7 mouse cellular contexts compared by ENCODE assay signal in genomic region chr2:167924803-167925604, GRCm38 (mm10). TPM values are rescaled to one million over a fixed set of nuclear protein-coding genes. Genes with fewer than 3 reads are reported as not detected.
A peak's percentile ranks its signal among the peaks of the same experiment; 100 is the strongest.
DNase-seq lines count a peak whose midpoint lies in the region; ATAC-seq lines count a peak whose summit lies in the region.

No protein-coding gene starts in this region.

- H3K27me3 ChIP-seq in embryonic facial prominence, embryonic 13.5 days: no peaks in the 10 kb centered on the region
- H3K27me3 ChIP-seq in midbrain, embryonic 11.5 days (ENCODE audit: control insufficient read depth, insufficient read depth, low read length): no peaks in the 10 kb centered on the region

- H3K36me3 ChIP-seq in embryonic facial prominence, embryonic 13.5 days: no peaks in the 10 kb centered on the region
- no peaks in the 10 kb centered on the region for H3K36me3 ChIP-seq in midbrain, embryonic 11.5 days (ENCODE audit: control insufficient read depth, insufficient read depth, low read length)

- peak overlapping the region; percentile 90 for H3K27ac ChIP-seq in embryonic facial prominence, embryonic 13.5 days
- H3K27ac ChIP-seq in midbrain, embryonic 11.5 days (ENCODE audit: low read depth, low read length): no peak overlapping the region

- DNase-seq in adrenal gland, postnatal 36 days: peak; percentile 85 to 92
- DNase-seq in heart, adult 11 months: peak; percentile 99
- DNase-seq in kidney, adult 11 months: peak; percentile 88
- DNase-seq in left cerebral cortex, postnatal 4 days: peak; percentile 67
- DNase-seq in midbrain, embryonic 11.5 days (ENCODE audit: low spot score, missing footprints): peak; percentile 98
- peak; percentile 80 for DNase-seq in right cerebral cortex, postnatal 4 days

- H3K9me3 ChIP-seq in embryonic facial prominence, embryonic 13.5 days: no peaks in the 10 kb centered on the region
- no peaks in the 10 kb centered on the region for H3K9me3 ChIP-seq in midbrain, embryonic 11.5 days (ENCODE audit: control insufficient read depth, low read length)

- H3K4me3 ChIP-seq in embryonic facial prominence, embryonic 13.5 days: peak overlapping the region; percentile 47
- peak overlapping the region; percentile 35 for H3K4me3 ChIP-seq in midbrain, embryonic 11.5 days (ENCODE audit: low read depth, low read length)

- 3% methylated on average over 29 of the region's 29 CpGs for WGBS in embryonic facial prominence, embryonic 13.5 days
- WGBS in midbrain, embryonic 11.5 days: 5% methylated on average over 29 of the region's 29 CpGs

- H3K9ac ChIP-seq in embryonic facial prominence, embryonic 13.5 days: peak overlapping the region; percentile 72
- H3K9ac ChIP-seq in midbrain, embryonic 11.5 days (ENCODE audit: low read length): peak overlapping the region; percentile 60

- intact Hi-C loops in left cerebral cortex, postnatal 4 days (cut with DNase I): no loop called here

- peak overlapping the region; percentile 86 for H3K4me2 ChIP-seq in embryonic facial prominence, embryonic 13.5 days
- peak overlapping the region; percentile 76 for H3K4me2 ChIP-seq in midbrain, embryonic 11.5 days

- H3K4me1 ChIP-seq in embryonic facial prominence, embryonic 13.5 days: no peaks in the 10 kb centered on the region
- H3K4me1 ChIP-seq in midbrain, embryonic 11.5 days (ENCODE audit: control insufficient read depth, insufficient read depth, low read length): peaks cover 4% of the 10 kb centered on the region; the same call in 1 of the 2 replicates

- peak; percentile 53; the same call in 1 of the 2 replicates for ATAC-seq in embryonic facial prominence, embryonic 13.5 days (ENCODE audit: insufficient number of reproducible peaks, insufficient read depth, low FRiP score, low TSS enrichment, low read depth)
- peak; percentile 68 for ATAC-seq in midbrain, embryonic 11.5 days (ENCODE audit: low FRiP score)

RNA-seq across cellular contexts. Expression of gene Ptpn1, which starts 6.9 kb away (rescaled TPM):
- total RNA-seq in adrenal gland, postnatal 36 days (2021): 10 to 100 TPM; 57.2 to 65.2 TPM
- 54.1 and 66.3 TPM in 2 replicates for polyA plus RNA-seq in embryonic facial prominence, embryonic 13.5 days (2015; fragmentation: Nextera tagmentation; extraction: Ambion mirVana)
- total RNA-seq in left cerebral cortex, postnatal 4 days (2021): 10 to 100 TPM; 66.8 to 68.7 TPM
- 89.8 and 92.6 TPM in 2 replicates for polyA plus RNA-seq in midbrain, embryonic 11.5 days (2014; fragmentation: Nextera tagmentation; extraction: Ambion mirVana)
